ENCODE assay signal across 24 mouse cellular contexts in the genomic region with DNA sequence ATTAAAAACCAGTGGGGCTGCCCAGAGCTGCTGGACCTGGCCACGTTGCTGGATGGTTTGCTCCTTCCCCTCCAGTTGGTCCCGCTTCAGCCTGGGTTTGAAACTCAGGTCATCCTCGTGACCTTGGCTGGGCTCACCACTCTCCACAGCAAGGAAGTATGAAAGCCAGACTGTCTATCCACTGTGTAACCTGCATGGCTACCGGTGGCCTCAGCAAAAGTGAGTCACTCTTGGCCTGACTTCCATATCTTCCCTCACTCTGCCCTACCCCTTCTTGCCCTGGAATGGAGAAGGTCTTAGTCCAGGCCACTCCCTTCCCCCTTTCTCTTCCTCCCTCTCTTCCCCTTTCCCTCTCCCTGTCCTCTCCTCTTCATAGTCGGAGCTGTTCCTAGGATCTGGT.
DNase-seq lines count a peak whose midpoint lies in the region; ATAC-seq and TF ChIP-seq lines count a peak whose summit lies in the region.
"Had no signal": no experiment of that assay in that cellular context is flagged by ENCODE, and none has a peak within 500 bp of the region (broad histone marks: within the 10 kb centered on the region; RNA-seq: fewer than 3 reads in every experiment).

No protein-coding gene starts in this region.

- H3K4me1 ChIP-seq in hindbrain, embryonic 16.5 days (ENCODE audit: control insufficient read depth, insufficient read depth, low read depth, low read length) = peaks cover 16% of the 10 kb centered on the region
- H3K4me1 ChIP-seq in hindbrain, embryonic 12.5 days = peaks cover 25% of the 10 kb centered on the region
- peaks cover 13% of the 10 kb centered on the region; the same call in 1 of the 2 replicates for H3K4me1 ChIP-seq in kidney, postnatal 0 days (replicated peaks; ENCODE audit: insufficient read depth, low read length)
- peaks cover 31% of the 10 kb centered on the region for H3K4me1 ChIP-seq in embryonic facial prominence, embryonic 15.5 days
- peaks cover 28% of the 10 kb centered on the region for H3K4me1 ChIP-seq in stomach, embryonic 14.5 days (ENCODE audit: control insufficient read depth, insufficient read depth, low read length)
- H3K4me1 ChIP-seq: liver, embryonic 15.5 days had no signal

- no peak overlapping the region for H3K9ac ChIP-seq in hindbrain, embryonic 16.5 days (ENCODE audit: low read depth, low read length)
- H3K9ac ChIP-seq in hindbrain, embryonic 12.5 days = no peak overlapping the region
- H3K9ac ChIP-seq in kidney, postnatal 0 days (ENCODE audit: low read depth, low read length) = no peak overlapping the region
- no peak overlapping the region for H3K9ac ChIP-seq in embryonic facial prominence, embryonic 15.5 days
- H3K9ac ChIP-seq in stomach, embryonic 14.5 days (replicated peaks; ENCODE audit: low read depth, low read length) = no peak overlapping the region
- H3K9ac ChIP-seq: limb, embryonic 12.5 days; liver, embryonic 15.5 days; lung, embryonic 15.5 days; midbrain, embryonic 15.5 days had no signal

- TF ChIP-seq CTCF in kidney, postnatal 0 days (IDR thresholded peaks at IDR 0.05; ENCODE audit: low read depth) = no peak

- DNase-seq in kidney, postnatal 0 days (ENCODE audit: low spot score) = no peak
- DNase-seq in kidney, postnatal 14 days = no peak
- no peak for DNase-seq in gastrocnemius, postnatal 25 days
- no peak for DNase-seq in testis, postnatal 14 days (ENCODE audit: low spot score)
- DNase-seq: adrenal gland, adult 8-10 months; cerebellum, adult 2 months; cerebellum, postnatal 25 days; gastrocnemius, adult 2 months; heart, postnatal 10 days; kidney, adult 8-10 months; right cerebral cortex, postnatal 4 days; thymus, postnatal 14 days had no signal

- no peak for ATAC-seq in hindbrain, embryonic 16.5 days
- ATAC-seq in hindbrain, embryonic 12.5 days (ENCODE audit: low FRiP score) = no peak
- ATAC-seq in kidney, postnatal 0 days (replicated peaks; ENCODE audit: low FRiP score, low read depth) = no peak
- no peak for ATAC-seq in embryonic facial prominence, embryonic 15.5 days (ENCODE audit: insufficient number of reproducible peaks, low FRiP score, low TSS enrichment, low read depth)
- ATAC-seq in stomach, embryonic 14.5 days (ENCODE audit: insufficient number of reproducible peaks, insufficient read depth, low FRiP score, low read depth) = no peak
- ATAC-seq: inflammation-experienced regulatory T-cells, adult 6 months had no signal

- peak overlapping the region; percentile 71; the same call in 1 of the 2 replicates for H3K27ac ChIP-seq in hindbrain, embryonic 16.5 days (ENCODE audit: low read depth, low read length)
- no peak overlapping the region for H3K27ac ChIP-seq in hindbrain, embryonic 12.5 days
- peak overlapping the region; percentile 82 for H3K27ac ChIP-seq in kidney, postnatal 0 days
- 0 out of 2 replicates have a peak overlapping the region, but pooled peaks have one; percentile 61 for H3K27ac ChIP-seq in embryonic facial prominence, embryonic 15.5 days (replicated peaks)
- peak overlapping the region; percentile 59; the same call in 1 of the 2 replicates for H3K27ac ChIP-seq in stomach, embryonic 14.5 days (ENCODE audit: low read length)
- H3K27ac ChIP-seq: gastrocnemius, adult 2 months; liver, embryonic 15.5 days; lung, embryonic 15.5 days; midbrain, embryonic 10.5 days; midbrain, embryonic 15.5 days had no signal

- H3K27me3 ChIP-seq in hindbrain, embryonic 16.5 days (replicated peaks; ENCODE audit: control insufficient read depth, insufficient read depth, low read length) = no peaks in the 10 kb centered on the region
- H3K27me3 ChIP-seq in hindbrain, embryonic 12.5 days = peaks cover 14% of the 10 kb centered on the region
- H3K27me3 ChIP-seq in kidney, postnatal 0 days (ENCODE audit: insufficient read depth, low read length) = no peaks in the 10 kb centered on the region
- H3K27me3 ChIP-seq in embryonic facial prominence, embryonic 15.5 days = peaks cover 5% of the 10 kb centered on the region; the same call in 1 of the 2 replicates
- no peaks in the 10 kb centered on the region for H3K27me3 ChIP-seq in stomach, embryonic 14.5 days (ENCODE audit: control insufficient read depth, insufficient read depth, low read length)
- H3K27me3 ChIP-seq: CH12.LX; liver, embryonic 15.5 days; midbrain, embryonic 15.5 days had no signal

- H3K4me3 ChIP-seq in hindbrain, embryonic 16.5 days (ENCODE audit: low read length) = no peak overlapping the region
- H3K4me3 ChIP-seq in hindbrain, embryonic 12.5 days = no peak overlapping the region
- H3K4me3 ChIP-seq in kidney, postnatal 0 days (replicated peaks; ENCODE audit: low read depth, low read length) = no peak overlapping the region
- no peak overlapping the region for H3K4me3 ChIP-seq in embryonic facial prominence, embryonic 15.5 days (replicated peaks)
- H3K4me3 ChIP-seq in stomach, embryonic 14.5 days (ENCODE audit: low read depth, low read length) = no peak overlapping the region
- H3K4me3 ChIP-seq: gastrocnemius, adult 2 months; heart, embryonic 13.5 days; limb, embryonic 12.5 days; liver, embryonic 15.5 days; lung, embryonic 15.5 days; midbrain, embryonic 10.5 days; midbrain, embryonic 15.5 days had no signal

- no peaks in the 10 kb centered on the region for H3K36me3 ChIP-seq in hindbrain, embryonic 16.5 days (ENCODE audit: control insufficient read depth, insufficient read depth, low read length)
- H3K36me3 ChIP-seq in hindbrain, embryonic 12.5 days = no peaks in the 10 kb centered on the region
- H3K36me3 ChIP-seq in kidney, postnatal 0 days (ENCODE audit: insufficient read depth, low read length) = no peaks in the 10 kb centered on the region
- H3K36me3 ChIP-seq in embryonic facial prominence, embryonic 15.5 days = no peaks in the 10 kb centered on the region
- H3K36me3 ChIP-seq in stomach, embryonic 14.5 days (ENCODE audit: control insufficient read depth, insufficient read depth, low read length) = no peaks in the 10 kb centered on the region
- H3K36me3 ChIP-seq: heart, embryonic 13.5 days; limb, embryonic 12.5 days; liver, embryonic 15.5 days; lung, embryonic 15.5 days; midbrain, embryonic 10.5 days; midbrain, embryonic 15.5 days had no signal

- WGBS in hindbrain, embryonic 16.5 days = 77% methylated on average over 5 of the region's 5 CpGs
- 77% methylated on average over 5 of the region's 5 CpGs for WGBS in hindbrain, embryonic 12.5 days
- 70% methylated on average over 5 of the region's 5 CpGs for WGBS in kidney, postnatal 0 days
- 78% methylated on average over 5 of the region's 5 CpGs for WGBS in embryonic facial prominence, embryonic 15.5 days
- 75% methylated on average over 5 of the region's 5 CpGs for WGBS in stomach, embryonic 14.5 days

- no peaks in the 10 kb centered on the region for H3K9me3 ChIP-seq in hindbrain, embryonic 16.5 days (ENCODE audit: control insufficient read depth, low read length)
- H3K9me3 ChIP-seq in hindbrain, embryonic 12.5 days (replicated peaks) = no peaks in the 10 kb centered on the region
- H3K9me3 ChIP-seq in kidney, postnatal 0 days (replicated peaks; ENCODE audit: low read length) = no peaks in the 10 kb centered on the region
- H3K9me3 ChIP-seq in embryonic facial prominence, embryonic 15.5 days (replicated peaks) = no peaks in the 10 kb centered on the region
- H3K9me3 ChIP-seq in stomach, embryonic 14.5 days (ENCODE audit: control insufficient read depth, low read depth, low read length) = no peaks in the 10 kb centered on the region
- H3K9me3 ChIP-seq: heart, embryonic 13.5 days; limb, embryonic 12.5 days; liver, embryonic 15.5 days; lung, embryonic 15.5 days; midbrain, embryonic 10.5 days; midbrain, embryonic 15.5 days had no signal

- no peak overlapping the region for H3K4me2 ChIP-seq in hindbrain, embryonic 16.5 days (ENCODE audit: low read length)
- no peak overlapping the region for H3K4me2 ChIP-seq in hindbrain, embryonic 12.5 days (replicated peaks)
- H3K4me2 ChIP-seq in kidney, postnatal 0 days (ENCODE audit: low read length) = no peak overlapping the region
- no peak overlapping the region for H3K4me2 ChIP-seq in embryonic facial prominence, embryonic 15.5 days (replicated peaks)
- H3K4me2 ChIP-seq in stomach, embryonic 14.5 days (replicated peaks; ENCODE audit: low read depth, low read length) = no peak overlapping the region
- H3K4me2 ChIP-seq: heart, embryonic 13.5 days; limb, embryonic 12.5 days; liver, embryonic 15.5 days; lung, embryonic 15.5 days; midbrain, embryonic 15.5 days had no signal
